Mouse (Mus musculus) embryo, embryonic 11.5 days (tissue): ENCODE measurements around the gene Tmem164.
"Not testable (repeated sequence)": the region's sequence is repeated elsewhere in the genome, so short reads cannot be mapped to it uniquely, and the experiment has no call there.

Source experiments
- DNase-seq: peaks from one replicate; pipeline ENCODE4 v3.0.0-alpha.2; 2012; ENCODE audit warnings: low read depth, low spot score

The Tmem164 gene

GRCm38 (mm10) chrX:142681056-142681615, at the start of gene Tmem164:
Tmem164 (plus strand) TSS chrX:142681406.
- DNase-seq: peak; percentile 49

GRCm38 (mm10) chrX:142632990-142633389, 48.2 kb upstream of the Tmem164 start:
- not testable (repeated sequence) for DNase-seq

- no peak for DNase-seq
Observed at GRCm38 (mm10) chrX:142647202-142647601, 34.0 kb upstream of the Tmem164 start.

- no peak for DNase-seq
Observed at GRCm38 (mm10) chrX:142650117-142650764, 31.0 kb upstream of the Tmem164 start.

- no peak for DNase-seq
Observed at GRCm38 (mm10) chrX:142664704-142665422, 16.3 kb upstream of the Tmem164 start.

- no peak for DNase-seq
Observed at GRCm38 (mm10) chrX:142665423-142665805, 15.8 kb upstream of the Tmem164 start.

GRCm38 (mm10) chrX:142669312-142670091, 11.7 kb upstream of the Tmem164 start:
- no peak for DNase-seq

- DNase-seq: no peak
Observed at GRCm38 (mm10) chrX:142670121-142670520, 11.1 kb upstream of the Tmem164 start.

GRCm38 (mm10) chrX:142671141-142671540, 10.1 kb upstream of the Tmem164 start:
- DNase-seq: no peak

- DNase-seq: no peak
Observed at GRCm38 (mm10) chrX:142672701-142673100, 8.5 kb upstream of the Tmem164 start.

- DNase-seq: no peak
Observed at GRCm38 (mm10) chrX:142677193-142677592, 4.0 kb upstream of the Tmem164 start.

GRCm38 (mm10) chrX:142678499-142679474, 2.4 kb upstream of the Tmem164 start:
- no peak for DNase-seq

- no peak for DNase-seq
Observed at GRCm38 (mm10) chrX:142679502-142680250, 1.5 kb upstream of the Tmem164 start.

GRCm38 (mm10) chrX:142680391-142681055, 683 bp upstream of the Tmem164 start:
- no peak for DNase-seq

- no peak for DNase-seq
Observed at GRCm38 (mm10) chrX:142681616-142682141, 473 bp downstream of the Tmem164 start.

- DNase-seq: no peak
Observed at GRCm38 (mm10) chrX:142682176-142682820, 1.1 kb downstream of the Tmem164 start.

GRCm38 (mm10) chrX:142682990-142683389, 1.8 kb downstream of the Tmem164 start:
- no peak for DNase-seq

GRCm38 (mm10) chrX:142684674-142685073, 3.5 kb downstream of the Tmem164 start:
- DNase-seq: no peak

GRCm38 (mm10) chrX:142685676-142686075, 4.5 kb downstream of the Tmem164 start:
- no peak for DNase-seq
